Mouse (Mus musculus): ENCODE data around the gene Defb3.
"Not testable (repeated sequence)": the region's sequence is repeated elsewhere in the genome, so short reads cannot be mapped to it uniquely, and the experiment has no call there.

The Defb3 gene

DNA sequence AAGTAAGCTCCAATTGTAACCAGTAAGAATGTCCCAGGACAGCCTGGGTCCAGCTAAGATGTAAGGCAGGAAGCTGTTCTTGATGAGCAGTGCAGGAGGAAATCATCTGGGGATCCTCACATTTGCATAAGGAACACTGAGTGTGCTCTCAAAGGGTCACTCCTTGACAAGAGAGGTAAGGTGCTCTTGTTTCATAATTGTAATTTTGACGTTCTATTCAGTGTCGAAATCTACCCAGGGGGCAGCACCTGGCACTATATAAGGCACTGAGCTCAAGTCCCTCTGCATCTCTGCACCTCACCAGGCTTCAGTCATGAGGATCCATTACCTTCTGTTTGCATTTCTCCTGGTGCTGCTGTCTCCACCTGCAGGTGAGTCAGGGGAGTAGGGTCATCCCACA, at the start of gene Defb3:
TSS of gene Defb3 (plus strand) at position 301 of the 400 bp plus-strand sequence.
- not testable (repeated sequence) for DNase-seq (ENCODE audit: low read depth, low spot score)

DNA sequence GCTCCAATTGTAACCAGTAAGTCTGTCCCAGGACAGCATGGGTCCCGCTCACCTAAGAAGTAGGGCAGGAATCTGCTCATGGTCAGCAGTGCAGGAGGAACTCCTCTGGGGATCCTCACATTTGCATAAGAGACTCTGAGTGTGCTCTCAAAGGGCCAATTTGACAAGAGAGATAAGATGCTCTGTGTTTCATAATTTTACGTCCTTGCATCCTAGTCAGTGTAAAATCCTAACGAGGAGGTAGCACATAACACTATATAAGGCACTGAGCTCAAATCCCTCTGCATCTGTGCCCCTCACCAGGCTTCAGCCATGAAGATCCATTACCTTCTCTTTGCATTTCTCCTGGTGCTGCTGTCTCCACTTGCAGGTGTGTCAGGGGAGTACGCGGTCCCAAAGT, 45.9 kb upstream of the Defb3 start, which contains the start of gene Defb5:
TSS of gene Defb5 (plus strand) at position 301 of the 400 bp plus-strand sequence.
- no peak for DNase-seq (ENCODE audit: low read depth, low spot score)

- no peak for DNase-seq (ENCODE audit: low read depth, low spot score)
These were observed 35.0 kb upstream of the Defb3 start for GRCm38 (mm10) chr8:19258136-19258535.

DNA sequence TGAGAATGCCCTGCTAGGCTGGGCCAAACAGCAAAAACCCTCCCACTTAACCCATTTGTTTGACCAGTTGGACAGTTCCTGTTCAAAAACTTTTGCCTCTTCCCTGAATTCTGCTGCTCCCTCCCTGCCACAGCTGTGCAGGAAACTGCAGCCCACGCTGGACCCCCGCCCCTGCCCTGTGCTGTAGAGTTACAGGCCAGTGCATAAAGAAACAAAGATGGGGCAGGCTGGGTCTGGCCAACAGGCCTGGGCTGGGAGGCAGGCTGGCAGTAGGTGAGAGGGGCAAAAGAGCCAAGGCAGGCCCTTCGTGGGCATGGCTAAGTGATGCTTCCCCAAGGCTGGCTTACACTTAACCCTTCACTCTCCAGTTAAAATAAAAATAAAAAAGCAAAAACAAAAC, 33.5 kb upstream of the Defb3 start:
- no peak for DNase-seq (ENCODE audit: low read depth, low spot score)

GRCm38 (mm10) chr8:19298361-19298760, 5.2 kb downstream of the Defb3 start:
- DNase-seq (ENCODE audit: low read depth, low spot score) = not testable (repeated sequence)

GRCm38 (mm10) chr8:19331836-19332235, 38.7 kb downstream of the Defb3 start:
- DNase-seq (ENCODE audit: low read depth, low spot score) = no peak
